Mouse (Mus musculus) kidney, embryonic 14.5 days (tissue): Measurements from ENCODE around the gene Klk1b27. TPM values are rescaled to one million over a fixed set of nuclear protein-coding genes. Genes with fewer than 3 reads are reported as not detected.

ENCODE experiments used
- polyA plus RNA-seq: library from polyadenylated mRNA; unstranded; fragments of >200 nt; fragmentation: Nextera tagmentation; extraction: Ambion mirVana; gene quantifications from 2 replicates; pipeline ENCODE4 v1.2.1, GENCODE M21; 2014

Klk1b27 gene
- polyA plus RNA-seq, 1 experiment from 2014 or later = not detected

Other genes with a start within 250 kb of the Klk1b27 start
- 0.13 TPM in 1 of 2 replicates, not detected in the other for gene Klk7, start 241.0 kb upstream of the Klk1b27 start, polyA plus RNA-seq
- gene Klk6, start 227.8 kb upstream of the Klk1b27 start, polyA plus RNA-seq = not detected in 2 replicates
- gene Klk5, start 210.3 kb upstream of the Klk1b27 start, polyA plus RNA-seq = not detected in 2 replicates
- 0.28 TPM in 1 of 2 replicates, not detected in the other for gene Klk4, start 171.1 kb upstream of the Klk1b27 start, polyA plus RNA-seq
- not detected in 2 replicates for gene Klk15, start 118.5 kb upstream of the Klk1b27 start, polyA plus RNA-seq
- not detected in 2 replicates for gene Klk1b8, start 101.6 kb upstream of the Klk1b27 start, polyA plus RNA-seq
- gene Klk1b1, start 85.5 kb upstream of the Klk1b27 start, polyA plus RNA-seq = not detected in 2 replicates
- not detected in 2 replicates for gene Klk1b9, start 76.2 kb upstream of the Klk1b27 start, polyA plus RNA-seq
- not detected in 2 replicates for gene Klk1b11, start 56.4 kb upstream of the Klk1b27 start, polyA plus RNA-seq
- gene Klk1b26, start 40.1 kb upstream of the Klk1b27 start, polyA plus RNA-seq = not detected in 2 replicates
- gene Klk1b21, start 50.0 kb downstream of the Klk1b27 start, polyA plus RNA-seq = not detected in 2 replicates
- not detected in 2 replicates for gene Klk1b22, start 60.4 kb downstream of the Klk1b27 start, polyA plus RNA-seq
- gene Klk1b16, start 84.5 kb downstream of the Klk1b27 start, polyA plus RNA-seq = not detected in 2 replicates
- not detected in 2 replicates for gene Klk1b24, start 135.9 kb downstream of the Klk1b27 start, polyA plus RNA-seq
- gene Klk1b3, start 145.9 kb downstream of the Klk1b27 start, polyA plus RNA-seq = not detected in 2 replicates
- not detected in 2 replicates for gene Klk1b4, start 155.1 kb downstream of the Klk1b27 start, polyA plus RNA-seq
- gene Klk1b5, start 163.7 kb downstream of the Klk1b27 start, polyA plus RNA-seq = not detected in 2 replicates
- 0.70 and 2.1 TPM in 2 replicates for gene Klk1, start 173.1 kb downstream of the Klk1b27 start, polyA plus RNA-seq
- gene Gm36864, start 183.9 kb downstream of the Klk1b27 start, polyA plus RNA-seq = not detected in 2 replicates
- gene 1700028J19Rik, start 194.4 kb downstream of the Klk1b27 start, polyA plus RNA-seq = 1.3 and 1.6 TPM in 2 replicates
- 119 and 143 TPM in 2 replicates for gene 2410002F23Rik, start 194.4 kb downstream of the Klk1b27 start, polyA plus RNA-seq
- gene Acp4, start 205.1 kb downstream of the Klk1b27 start, polyA plus RNA-seq = not detected in 2 replicates
- gene Gm15517, start 209.2 kb downstream of the Klk1b27 start, polyA plus RNA-seq = not detected in 2 replicates